Mouse (Mus musculus) heart, adult 2 months (tissue): ENCODE results near the gene Hist1h2bh. TPM values are rescaled to one million over a fixed set of nuclear protein-coding genes. Genes with fewer than 3 reads are reported as not detected.

ENCODE experiments used
- DNase-seq, 2 experiments: peaks; one replicate each; pipeline ENCODE4 v3.0.0; 2021
- H3K27ac ChIP-seq: fragments of 200-600 bp; 2 replicates; pipeline ENCODE4 v1.8.1; 2022
- H3K27me3 ChIP-seq: fragments of 200-500 bp; 2 replicates; pipeline ENCODE4 v1.6.1; 2012; ENCODE audit warnings: mild to moderate bottlenecking, low read length, inconsistent platforms, mixed read lengths; ENCODE audit not compliant: control insufficient read depth, insufficient read depth
- H3K36me3 ChIP-seq: fragments of 200-500 bp; 2 replicates; pipeline ENCODE4 v1.6.1; 2012; ENCODE audit warnings: low read length, inconsistent platforms; ENCODE audit not compliant: control insufficient read depth, insufficient read depth
- H3K4me1 ChIP-seq: fragments of 200-500 bp; 2 replicates; pipeline ENCODE4 v1.6.1; 2011; ENCODE audit warnings: low read length; ENCODE audit not compliant: control insufficient read depth, insufficient read depth
- H3K4me3 ChIP-seq: fragments of 200-600 bp; 2 replicates; pipeline ENCODE4 v1.8.1; 2022
- H3K79me2 ChIP-seq: fragments of 200-500 bp; replicated peaks from 2 replicates; pipeline ENCODE4 v1.6.1; 2012; ENCODE audit warnings: mild to moderate bottlenecking, inconsistent platforms, low read length, moderate library complexity, mixed read lengths; ENCODE audit not compliant: control insufficient read depth, insufficient read depth
- H3K9ac ChIP-seq: fragments of 200-500 bp; 2 replicates; pipeline ENCODE4 v1.6.1; 2012; ENCODE audit warnings: low read depth, mild to moderate bottlenecking, control low read depth, inconsistent platforms, low read length, mixed read lengths
- CTCF ChIP-seq: fragments of 200-600 bp; IDR thresholded peaks from 2 replicates; pipeline ENCODE4 v1.8.1; 2022; ENCODE audit warnings: antibody characterized with exemption, mild to moderate bottlenecking, moderate library complexity
- EP300 ChIP-seq: fragments of 200-500 bp; IDR thresholded peaks from 2 replicates; pipeline ENCODE4 v1.6.1; 2011; ENCODE audit warnings: low read depth, low read length, control low read depth; ENCODE audit not compliant: insufficient read depth
- POLR2A ChIP-seq: fragments of 200-500 bp; IDR thresholded peaks from 2 replicates; pipeline ENCODE4 v1.6.1; 2011; ENCODE audit warnings: mild to moderate bottlenecking, low read depth, low read length, control low read depth; ENCODE audit not compliant: insufficient read depth
- WGBS: fragments of 180-500 bp; shearing (Covaris S2); methylation state at CpG from one replicate; pipeline ENCODE4 v1.1.7; 2018; 5-methylcytosine and 5-hydroxymethylcytosine counted together
- intact Hi-C: fragments of 180-260 bp; cut with DNase I; formaldehyde crosslinking; loops from one replicate; pipeline ENCODE4 v1.15.1; 2025
- polyA plus RNA-seq: library from polyadenylated mRNA; depleted of rRNA; stranded (reverse); fragments of >200 nt; gene quantifications from 2 replicates; pipeline ENCODE4 v1.2.3, GENCODE M21; 2012
- total RNA-seq, 2 experiments: library from RNA; stranded (reverse); gene quantifications; 2 replicates each; pipeline ENCODE4 v1.2.3; 2021

Gene Hist1h2bh
- total and polyA plus RNA-seq, 3 experiments = 0.29 to 1.2 (median 1.1) TPM

- H3K27ac ChIP-seq = no peak overlapping the region
- no peaks in the 10 kb centered on the region; the same call in 1 of the 2 replicates for H3K4me1 ChIP-seq
- no peaks in the 10 kb centered on the region for H3K27me3 ChIP-seq
- DNase-seq = peak; percentile 79 to 83
- no peaks in the 10 kb centered on the region for H3K79me2 ChIP-seq
- 3% methylated on average over 14 of the region's 14 CpGs for WGBS
- no peak overlapping the region for H3K4me3 ChIP-seq
- intact Hi-C loops = no loop called here
- H3K9ac ChIP-seq = no peak overlapping the region
- H3K36me3 ChIP-seq = no peaks in the 10 kb centered on the region; the same call in 1 of the 2 replicates
- TF ChIP-seq EP300 (peak; percentile 77), CTCF (no peak)
Observed at GRCm38 (mm10) chr13:23521703-23522102, 21.5 kb downstream of the Hist1h2bh start.

GRCm38 (mm10) chr13:23519416-23519815 lies 23.8 kb downstream of the Hist1h2bh start:
- peak; percentile 79 to 86 for DNase-seq
- intact Hi-C loops = loop anchor here (1.0 to 5.0 kb wide), 3 partner anchors 11 to 152 kb away; partner anchors contain the start of gene Zfp322a
- under 1% methylated on average over 10 of the region's 10 CpGs for WGBS
- H3K36me3 ChIP-seq = no peaks in the 10 kb centered on the region
- peak overlapping the region; percentile 6; the same call in 1 of the 2 replicates for H3K27ac ChIP-seq
- H3K9ac ChIP-seq = no peak overlapping the region
- no peaks in the 10 kb centered on the region; the same call in 1 of the 2 replicates for H3K4me1 ChIP-seq
- no peaks in the 10 kb centered on the region for H3K79me2 ChIP-seq
- H3K27me3 ChIP-seq = no peaks in the 10 kb centered on the region
- H3K4me3 ChIP-seq = peak overlapping the region; percentile 53
- TF ChIP-seq POLR2A (no peak), CTCF (no peak), EP300 (0 out of 2 replicates have a peak, but pooled peaks have one; percentile 42)

- WGBS = under 1% methylated on average over 6 of the region's 6 CpGs
- DNase-seq = peak; percentile 78 to 82
Observed at GRCm38 (mm10) chr13:23518885-23519284, 24.3 kb downstream of the Hist1h2bh start.

GRCm38 (mm10) chr13:23518295-23518603 lies 24.9 kb downstream of the Hist1h2bh start:
- Histone ChIP-seq H3K9ac (peak overlapping the region; percentile 25; the same call in 1 of the 2 replicates), H3K36me3 (no peaks in the 10 kb centered on the region), H3K4me3 (peak overlapping the region; percentile 53), H3K27me3 (no peaks in the 10 kb centered on the region), H3K27ac (no peak overlapping the region; the same call in 1 of the 2 replicates), H3K79me2 (no peaks in the 10 kb centered on the region), H3K4me1 (no peaks in the 10 kb centered on the region; the same call in 1 of the 2 replicates)
- no peak for DNase-seq
- no peak for TF ChIP-seq CTCF
- no peak for TF ChIP-seq EP300
- TF ChIP-seq POLR2A = no peak
- intact Hi-C loops = loop anchor here (5.0 kb wide), 1 partner anchor 151 kb away; the partner anchor contains the start of gene Zfp322a
- WGBS = under 1% methylated on average over 6 of the region's 6 CpGs

More at GRCm38 (mm10) chr13:23518885-23519284, 24.3 kb downstream of the Hist1h2bh start:
- Histone ChIP-seq H3K36me3 (no peaks in the 10 kb centered on the region), H3K9ac (no peak overlapping the region), H3K4me1 (no peaks in the 10 kb centered on the region; the same call in 1 of the 2 replicates), H3K79me2 (no peaks in the 10 kb centered on the region), H3K27ac (peak overlapping the region; percentile 6; the same call in 1 of the 2 replicates), H3K27me3 (no peaks in the 10 kb centered on the region), H3K4me3 (peak overlapping the region; percentile 53)
- intact Hi-C loops = loop anchor here (1.0 to 5.0 kb wide), 3 partner anchors 11 to 152 kb away; partner anchors contain the start of gene Zfp322a
- no peak for TF ChIP-seq POLR2A
- no peak for TF ChIP-seq CTCF
- TF ChIP-seq EP300 = no peak

GRCm38 (mm10) chr13:23517603-23518294 lies 25.4 kb downstream of the Hist1h2bh start:
- WGBS = under 1% methylated on average over 27 of the region's 27 CpGs
- DNase-seq = peak; percentile 87 to 90
- H3K9ac ChIP-seq = peak overlapping the region; percentile 73

More at GRCm38 (mm10) chr13:23517603-23518294, 25.4 kb downstream of the Hist1h2bh start:
- H3K4me1 ChIP-seq = no peaks in the 10 kb centered on the region; the same call in 1 of the 2 replicates
- peak overlapping the region; percentile 76 for H3K27ac ChIP-seq
- no peaks in the 10 kb centered on the region for H3K79me2 ChIP-seq
- TF ChIP-seq EP300 = peak; percentile 80
- no peak for TF ChIP-seq CTCF
- peak overlapping the region; percentile 53 for H3K4me3 ChIP-seq
- no peaks in the 10 kb centered on the region for H3K27me3 ChIP-seq
- intact Hi-C loops = loop anchor here (2.0 to 5.0 kb wide), 2 partner anchors 65 to 150 kb away; partner anchors contain the start of gene Zfp322a
- H3K36me3 ChIP-seq = no peaks in the 10 kb centered on the region
